ENCODE assay signal across 12 mouse cellular contexts in the genomic region with DNA sequence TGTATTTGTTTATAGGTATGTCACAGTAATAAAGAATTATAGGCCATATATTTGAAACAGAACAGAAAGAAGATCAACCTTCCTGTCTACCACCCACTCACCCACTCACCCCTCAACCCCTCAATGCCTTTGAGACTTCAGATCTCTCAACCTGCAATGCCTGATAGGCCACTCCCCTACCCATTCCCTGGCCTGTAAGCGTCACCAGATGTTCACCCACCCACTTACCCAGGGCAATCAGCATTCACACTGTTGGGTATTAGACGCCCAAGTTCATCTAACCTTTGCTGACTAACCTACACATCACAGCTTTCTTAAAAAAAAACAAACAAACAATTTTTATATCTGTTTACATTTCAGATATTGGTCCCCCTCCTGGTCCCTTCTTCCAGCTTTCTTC. TPM values are rescaled to one million over a fixed set of nuclear protein-coding genes. Genes with fewer than 3 reads are reported as not detected.
"Had no signal": no experiment of that assay in that cellular context is flagged by ENCODE, and none has a peak within 500 bp of the region (broad histone marks: within the 10 kb centered on the region; RNA-seq: fewer than 3 reads in every experiment).

No protein-coding gene starts in this region.

RNA-seq across cellular contexts. Expression of a gene that starts 2.1 kb away (rescaled TPM):
- polyA plus RNA-seq: limb, embryonic 10.5 days; midbrain, embryonic 10.5 days; neural tube, embryonic 12.5 days had no signal

RNA-seq across cellular contexts. Expression of a gene that starts 52.8 kb away (rescaled TPM):
- total RNA-seq: layer of hippocampus, postnatal 25 days; left cerebral cortex, adult 2 months; left cerebral cortex, postnatal 14 days had no signal
- polyA plus RNA-seq: kidney, embryonic 16.5 days; limb, embryonic 10.5 days; liver, embryonic 12.5 days; liver, embryonic 16.5 days; lung, embryonic 15.5 days; midbrain, embryonic 10.5 days; midbrain, embryonic 14.5 days; myocyte; neural tube, embryonic 12.5 days had no signal
